Mouse (Mus musculus): Measurements from ENCODE around the gene Sarm1. TPM values are rescaled to one million over a fixed set of nuclear protein-coding genes. Genes with fewer than 3 reads are reported as not detected.

Sarm1 gene
- polyA plus RNA-seq, 1 experiment from 2014 or later = 16.9 TPM

DNA sequence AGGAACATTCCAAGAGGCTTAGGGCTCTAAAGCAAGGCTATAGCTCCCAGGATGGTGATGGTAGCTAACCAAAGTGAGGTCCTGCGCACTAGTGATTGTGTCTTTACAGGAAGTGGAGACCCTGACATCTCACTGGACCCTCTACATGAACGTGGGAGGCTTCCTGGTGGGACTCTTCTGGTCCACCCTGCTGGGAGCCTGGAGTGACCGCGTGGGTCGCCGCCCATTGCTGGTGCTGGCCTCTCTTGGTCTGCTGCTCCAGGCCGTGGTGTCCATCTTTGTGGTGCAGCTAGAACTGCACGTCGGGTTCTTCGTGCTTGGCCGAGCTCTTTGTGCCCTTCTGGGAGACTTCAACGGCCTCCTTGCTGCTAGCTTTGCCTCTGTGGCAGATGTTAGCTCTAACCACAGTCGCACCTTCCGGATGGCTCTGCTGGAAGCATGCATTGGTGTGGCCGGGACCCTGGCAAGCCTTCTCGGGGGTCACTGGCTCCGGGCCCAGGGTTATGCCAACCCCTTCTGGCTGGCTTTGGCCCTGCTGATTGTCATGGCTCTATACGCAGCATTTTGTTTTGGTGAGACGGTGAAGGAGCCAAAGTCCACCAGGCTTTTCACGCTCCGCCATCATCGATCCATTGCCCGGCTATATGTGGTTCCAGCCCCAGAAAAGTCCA, 31.2 kb downstream of the Sarm1 start:
- Histone ChIP-seq H3K9me3 (replicated peaks) (no peaks in the 10 kb centered on the region), H3K36me3 (peaks cover 16% of the 10 kb centered on the region), H3K27ac (replicated peaks) (peak overlapping the region; percentile 97), H3K4me1 (peaks cover 39% of the 10 kb centered on the region), H3K27me3 (ENCODE audit: low read depth, poor library complexity, severe bottlenecking) (0 out of 2 replicates have a peak, but pooled peaks cover 8% of the 10 kb centered on the region), H3K4me3 (peak overlapping the region; percentile 82)
- peak; percentile 22 for DNase-seq (ENCODE audit: low spot score)
- 56% methylated on average over 23 of the region's 23 CpGs for WGBS

DNA sequence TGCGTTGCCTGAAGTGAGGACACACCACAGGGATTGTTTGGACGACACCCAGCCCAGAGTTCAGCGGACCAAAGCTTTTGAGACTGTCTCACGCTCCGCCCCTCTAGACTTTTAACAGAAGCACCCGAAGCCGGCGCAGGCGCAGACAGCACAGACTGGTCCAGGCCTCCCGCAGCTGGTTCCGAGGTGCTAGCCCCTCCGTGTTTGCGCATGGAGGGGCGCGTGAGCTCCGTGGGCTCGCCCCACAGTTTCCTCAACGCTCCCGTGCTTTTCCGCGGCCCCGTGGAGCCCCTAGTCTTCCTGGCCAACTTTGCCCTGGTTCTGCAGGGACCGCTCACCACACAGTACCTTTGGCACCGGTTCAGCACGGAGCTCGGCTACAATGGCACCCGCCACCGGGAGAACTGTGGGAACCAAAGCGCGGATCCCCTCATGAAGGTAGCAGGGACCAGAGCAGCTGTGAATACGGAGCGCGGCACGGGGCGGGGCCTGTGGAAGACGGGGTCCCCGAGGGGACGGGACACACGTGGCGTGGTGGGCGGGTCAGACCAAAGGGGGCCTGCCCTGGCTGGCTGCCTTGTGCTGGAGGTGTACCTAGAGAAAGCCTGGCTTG, 31.9 kb downstream of the Sarm1 start, which contains the start of gene Slc46a1:
Gene Slc46a1 (plus strand): TSS at position 130 of the 613 bp plus-strand sequence.
- Histone ChIP-seq H3K4me1 (peaks cover 39% of the 10 kb centered on the region), H3K9me3 (replicated peaks) (no peaks in the 10 kb centered on the region), H3K27ac (replicated peaks) (peak within 1 kb of the TSS; percentile 97), H3K36me3 (peaks cover 10% of the 10 kb centered on the region; the same call in 1 of the 2 replicates), H3K27me3 (ENCODE audit: low read depth, poor library complexity, severe bottlenecking) (0 out of 2 replicates have a peak, but pooled peaks cover 8% of the 10 kb centered on the region), H3K4me3 (peak within 1 kb of the TSS; percentile 82)
- under 1% methylated on average over 41 of the region's 41 CpGs for WGBS
- DNase-seq (ENCODE audit: low spot score) = peak; percentile 82

DNA sequence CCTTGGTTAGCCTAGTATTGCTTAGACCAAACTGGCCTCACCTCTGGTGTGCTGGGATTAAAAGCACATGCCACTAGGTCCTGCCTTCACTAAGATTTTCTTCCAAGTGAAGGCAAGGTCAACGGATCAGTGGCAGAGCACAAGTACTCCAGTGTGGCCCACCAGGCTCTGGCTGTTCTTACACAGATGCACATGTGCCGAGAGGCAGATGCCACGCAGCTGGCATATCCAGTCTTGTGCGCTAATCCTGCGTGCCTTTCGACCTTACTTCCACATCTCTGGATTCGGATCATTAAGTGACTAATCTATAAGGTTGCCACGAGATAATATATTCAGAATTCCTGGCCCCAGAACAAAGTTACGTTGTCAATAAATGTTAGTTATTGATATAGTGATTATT, 32.4 kb downstream of the Sarm1 start:
- 47% methylated on average over 9 of the region's 9 CpGs for WGBS
- Histone ChIP-seq H3K9me3 (replicated peaks) (no peaks in the 10 kb centered on the region), H3K4me1 (peaks cover 39% of the 10 kb centered on the region), H3K4me3 (peak overlapping the region; percentile 82), H3K27ac (replicated peaks) (peak overlapping the region; percentile 97), H3K27me3 (ENCODE audit: low read depth, poor library complexity, severe bottlenecking) (0 out of 2 replicates have a peak, but pooled peaks cover 8% of the 10 kb centered on the region), H3K36me3 (peaks cover 5% of the 10 kb centered on the region; the same call in 1 of the 2 replicates)
- DNase-seq (ENCODE audit: low spot score) = peak; percentile 20

DNA sequence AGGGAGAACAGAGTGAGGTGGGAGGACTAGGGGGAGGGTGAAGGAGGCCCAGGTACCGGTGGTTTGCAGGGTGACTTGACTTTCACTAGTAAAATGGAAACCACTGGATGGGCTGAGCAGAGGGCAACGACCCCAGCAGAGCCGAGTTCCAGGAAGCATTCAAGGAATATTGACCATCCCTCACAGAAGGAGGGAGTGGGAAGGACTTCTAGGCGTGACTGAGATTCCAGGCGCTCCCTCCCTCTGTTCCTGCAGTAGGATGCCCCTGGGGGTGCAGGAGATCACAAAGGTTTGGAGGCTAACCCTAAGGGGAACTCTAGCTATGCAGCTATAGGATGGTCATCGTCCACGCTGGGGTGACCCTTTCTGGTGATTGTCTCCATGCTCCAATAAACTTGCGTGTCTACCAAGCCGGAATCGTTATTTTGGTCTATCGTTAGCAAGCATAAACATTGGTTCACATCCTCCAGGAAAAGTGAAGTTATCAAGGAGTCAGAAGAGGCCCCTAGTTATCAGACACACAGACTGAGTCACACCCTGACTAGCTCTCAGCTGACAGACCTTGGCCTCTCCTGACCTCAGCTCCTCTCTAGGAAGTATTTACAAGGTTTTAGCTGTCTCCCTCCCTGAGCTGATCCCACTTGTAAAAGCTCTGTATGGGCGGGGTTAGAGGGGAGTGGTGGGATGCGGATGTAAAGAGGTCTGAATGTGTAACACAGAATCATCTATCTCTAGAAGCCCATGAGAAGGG, 34.1 kb downstream of the Sarm1 start:
- Histone ChIP-seq H3K4me3 (no peak overlapping the region), H3K4me1 (peaks cover 39% of the 10 kb centered on the region), H3K27ac (replicated peaks) (no peak overlapping the region), H3K9me3 (replicated peaks) (no peaks in the 10 kb centered on the region), H3K36me3 (no peaks in the 10 kb centered on the region), H3K27me3 (ENCODE audit: low read depth, poor library complexity, severe bottlenecking) (0 out of 2 replicates have a peak, but pooled peaks cover 8% of the 10 kb centered on the region)
- no peak for DNase-seq (ENCODE audit: low spot score)
- 74% methylated on average over 13 of the region's 13 CpGs for WGBS

DNA sequence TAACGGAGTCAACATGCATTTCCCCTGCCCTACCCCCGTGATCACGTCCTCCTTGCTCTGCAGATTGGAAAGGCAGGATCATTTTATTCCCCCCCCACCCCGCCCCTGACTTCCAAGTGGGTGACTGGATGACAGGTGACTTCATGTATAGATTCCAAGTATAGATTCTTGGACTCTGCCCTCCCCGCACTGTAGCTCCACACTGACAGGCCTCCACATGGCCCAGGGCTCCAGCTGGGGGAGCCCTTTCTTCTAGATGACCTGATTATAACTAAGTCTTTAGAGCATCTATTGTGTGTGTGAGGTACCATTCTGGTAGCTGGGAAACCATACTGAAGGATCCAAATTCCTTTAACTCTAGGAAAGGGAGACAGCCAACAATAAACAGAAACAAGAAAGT, 34.9 kb downstream of the Sarm1 start:
- Histone ChIP-seq H3K36me3 (no peaks in the 10 kb centered on the region), H3K27ac (replicated peaks) (no peak overlapping the region), H3K4me3 (no peak overlapping the region), H3K4me1 (peaks cover 39% of the 10 kb centered on the region), H3K9me3 (replicated peaks) (no peaks in the 10 kb centered on the region), H3K27me3 (ENCODE audit: low read depth, poor library complexity, severe bottlenecking) (0 out of 2 replicates have a peak, but pooled peaks cover 8% of the 10 kb centered on the region)
- DNase-seq (ENCODE audit: low spot score) = no peak
- 84% methylated on average over 5 of the region's 5 CpGs for WGBS

DNA sequence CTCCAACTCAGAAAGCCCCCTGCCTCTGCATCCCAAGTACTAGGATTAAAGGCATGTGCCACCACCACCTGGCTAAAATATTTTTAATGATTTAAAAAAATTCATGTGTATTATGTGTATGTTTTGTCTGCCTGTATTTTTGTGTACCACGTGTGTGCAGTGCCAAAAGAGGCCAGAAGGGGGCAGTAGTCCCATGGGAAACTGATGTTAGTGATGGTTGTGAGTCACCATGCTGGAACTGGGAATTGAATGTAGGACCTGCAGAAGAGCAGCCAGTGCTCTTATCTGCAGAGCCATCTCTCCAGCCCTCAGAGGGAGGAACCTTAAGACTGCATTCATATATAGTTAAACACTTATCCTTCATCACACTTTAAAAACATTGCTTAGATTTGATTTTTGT, 35.7 kb downstream of the Sarm1 start:
- no peak for DNase-seq (ENCODE audit: low spot score)
- Histone ChIP-seq H3K27ac (replicated peaks) (no peak overlapping the region), H3K36me3 (no peaks in the 10 kb centered on the region), H3K9me3 (replicated peaks) (no peaks in the 10 kb centered on the region), H3K4me1 (peaks cover 37% of the 10 kb centered on the region), H3K4me3 (no peak overlapping the region), H3K27me3 (ENCODE audit: low read depth, poor library complexity, severe bottlenecking) (0 out of 2 replicates have a peak, but pooled peaks cover 8% of the 10 kb centered on the region)
- WGBS = 77% methylated on average over 1 of the region's 1 CpGs

DNA sequence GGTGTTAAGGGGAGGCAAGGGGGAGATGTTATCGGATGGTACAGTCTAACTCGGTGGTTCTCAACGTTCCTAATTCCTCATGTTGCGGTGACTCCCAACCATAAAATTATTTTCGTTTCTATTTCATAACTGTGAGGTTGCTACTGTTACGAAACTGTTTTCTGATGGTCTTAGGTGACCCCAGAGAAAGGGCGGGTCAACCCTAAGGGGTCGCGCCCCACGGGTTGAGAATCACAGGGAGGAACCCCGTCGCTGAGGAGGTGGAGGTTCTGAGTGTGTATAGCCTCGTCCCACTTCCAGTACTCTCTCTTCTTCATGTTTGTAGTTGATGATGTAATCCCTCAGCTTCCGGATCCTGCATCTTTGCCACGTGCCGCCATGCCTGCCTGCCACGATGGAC, 38.8 kb downstream of the Sarm1 start:
- Histone ChIP-seq H3K4me1 (peaks cover 15% of the 10 kb centered on the region), H3K4me3 (no peak overlapping the region), H3K36me3 (no peaks in the 10 kb centered on the region), H3K27ac (replicated peaks) (no peak overlapping the region), H3K9me3 (replicated peaks) (no peaks in the 10 kb centered on the region), H3K27me3 (ENCODE audit: low read depth, poor library complexity, severe bottlenecking) (0 out of 2 replicates have a peak, but pooled peaks cover under 1% of the 10 kb centered on the region)
- DNase-seq (ENCODE audit: low spot score) = no peak
- 86% methylated on average over 17 of the region's 17 CpGs for WGBS

DNA sequence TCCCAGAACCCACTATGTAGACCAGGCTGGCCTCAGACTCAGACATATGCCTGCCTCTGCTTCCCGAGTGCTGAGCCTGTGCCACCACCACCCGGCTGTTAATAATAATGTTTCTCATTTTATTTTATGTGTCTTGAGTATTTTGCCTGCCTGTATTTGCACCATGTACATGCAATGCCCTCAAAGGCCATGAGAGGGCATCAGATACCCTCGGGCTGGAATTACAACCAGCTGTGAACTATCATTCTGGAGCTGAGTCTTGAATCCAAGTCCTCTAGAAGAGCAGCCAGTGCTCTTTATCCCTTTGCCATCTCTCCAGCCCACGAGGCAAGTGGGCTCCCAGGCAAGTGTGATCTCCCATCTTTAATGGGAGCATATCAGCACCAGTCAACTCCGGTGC, 42.2 kb downstream of the Sarm1 start:
- no peaks in the 10 kb centered on the region for H3K9me3 ChIP-seq (replicated peaks)
- DNase-seq (ENCODE audit: low spot score) = peak; percentile 41
- H3K27me3 ChIP-seq (ENCODE audit: low read depth, poor library complexity, severe bottlenecking) = no peaks in the 10 kb centered on the region
- H3K27ac ChIP-seq (replicated peaks) = no peak overlapping the region
- 49% methylated on average over 5 of the region's 5 CpGs for WGBS
- no peak overlapping the region for H3K4me3 ChIP-seq
- H3K36me3 ChIP-seq = no peaks in the 10 kb centered on the region
- H3K4me1 ChIP-seq = 0 out of 2 replicates have a peak, but pooled peaks cover 5% of the 10 kb centered on the region

DNA sequence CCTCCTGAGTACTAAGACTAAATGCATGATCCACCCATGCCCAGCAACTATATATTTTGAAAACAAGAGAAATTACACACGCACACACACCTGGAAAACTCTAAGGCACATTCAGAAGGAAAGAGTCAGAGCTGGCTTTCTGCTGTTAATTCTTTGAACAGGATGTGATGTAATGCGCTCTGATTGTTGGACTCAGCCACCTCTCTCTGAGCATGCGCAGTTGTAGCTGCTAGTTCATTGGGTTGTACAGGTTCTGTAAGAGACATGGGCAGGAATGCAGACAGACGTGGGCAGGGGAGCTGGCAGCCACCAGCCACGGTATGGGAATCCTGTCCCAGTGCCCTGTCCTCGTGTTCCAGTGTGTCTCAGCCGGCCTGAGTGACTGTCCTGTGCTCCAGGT, 43.3 kb downstream of the Sarm1 start:
- no peak for DNase-seq (ENCODE audit: low spot score)
- WGBS = 72% methylated on average over 7 of the region's 7 CpGs

DNA sequence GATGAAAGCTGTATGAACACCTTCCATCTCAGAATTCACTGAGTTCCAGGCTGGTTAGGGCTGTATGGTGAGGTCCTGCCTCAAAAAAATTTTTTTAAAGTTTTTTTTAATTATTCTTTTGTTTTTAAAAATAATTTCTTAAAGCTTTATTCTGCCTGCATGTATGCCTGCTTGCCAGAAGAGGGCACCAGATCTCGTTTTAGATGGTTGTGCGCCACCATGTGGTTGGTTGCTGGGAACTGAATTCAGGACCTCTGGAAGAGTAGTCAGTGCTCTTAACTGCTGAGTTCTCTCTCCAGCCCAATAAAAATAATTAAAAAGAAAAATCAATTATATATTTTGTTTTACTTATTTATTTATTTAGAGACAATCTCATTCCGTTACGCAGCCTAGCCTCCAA, 43.9 kb downstream of the Sarm1 start:
- H3K4me1 ChIP-seq = 0 out of 2 replicates have a peak, but pooled peaks cover 5% of the 10 kb centered on the region
- peak; percentile 52 for DNase-seq (ENCODE audit: low spot score)
- no peaks in the 10 kb centered on the region for H3K36me3 ChIP-seq
- WGBS = 10% methylated on average over 4 of the region's 4 CpGs
- no peaks in the 10 kb centered on the region for H3K9me3 ChIP-seq (replicated peaks)
- H3K27me3 ChIP-seq (ENCODE audit: low read depth, poor library complexity, severe bottlenecking) = no peaks in the 10 kb centered on the region
- H3K4me3 ChIP-seq = no peak overlapping the region
- no peak overlapping the region for H3K27ac ChIP-seq (replicated peaks)

More for the DNA sequence above, 43.3 kb downstream of the Sarm1 start:
- Histone ChIP-seq H3K9me3 (replicated peaks) (no peaks in the 10 kb centered on the region), H3K4me1 (0 out of 2 replicates have a peak, but pooled peaks cover 5% of the 10 kb centered on the region), H3K27ac (replicated peaks) (no peak overlapping the region), H3K36me3 (no peaks in the 10 kb centered on the region), H3K4me3 (no peak overlapping the region), H3K27me3 (ENCODE audit: low read depth, poor library complexity, severe bottlenecking) (no peaks in the 10 kb centered on the region)

DNA sequence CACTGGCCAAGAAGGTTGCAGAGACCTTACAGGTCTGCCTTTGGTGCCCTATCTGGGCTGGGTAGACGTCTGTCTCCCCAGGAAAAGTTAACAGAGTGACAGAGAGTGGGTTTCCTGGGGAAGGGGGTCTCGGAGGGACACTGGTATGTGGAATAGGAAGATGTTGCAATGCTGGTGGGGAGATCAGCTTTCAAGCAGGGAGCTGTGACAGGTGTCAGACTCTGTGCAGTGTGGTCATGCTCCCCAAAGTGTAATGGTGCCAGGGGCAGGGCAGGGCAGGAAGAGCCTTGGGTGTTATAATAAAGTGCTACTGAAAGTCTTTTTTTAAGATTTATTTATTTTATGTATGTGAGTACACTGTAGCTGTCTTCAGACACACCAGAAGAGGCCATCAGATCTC, 47.2 kb downstream of the Sarm1 start:
- no peaks in the 10 kb centered on the region for H3K36me3 ChIP-seq
- WGBS = 60% methylated on average over 2 of the region's 2 CpGs
- no peak overlapping the region for H3K27ac ChIP-seq (replicated peaks)
- H3K4me3 ChIP-seq = no peak overlapping the region
- no peaks in the 10 kb centered on the region for H3K4me1 ChIP-seq
- no peak for DNase-seq (ENCODE audit: low spot score)
- H3K27me3 ChIP-seq (ENCODE audit: low read depth, poor library complexity, severe bottlenecking) = no peaks in the 10 kb centered on the region
- H3K9me3 ChIP-seq (replicated peaks) = no peaks in the 10 kb centered on the region

DNA sequence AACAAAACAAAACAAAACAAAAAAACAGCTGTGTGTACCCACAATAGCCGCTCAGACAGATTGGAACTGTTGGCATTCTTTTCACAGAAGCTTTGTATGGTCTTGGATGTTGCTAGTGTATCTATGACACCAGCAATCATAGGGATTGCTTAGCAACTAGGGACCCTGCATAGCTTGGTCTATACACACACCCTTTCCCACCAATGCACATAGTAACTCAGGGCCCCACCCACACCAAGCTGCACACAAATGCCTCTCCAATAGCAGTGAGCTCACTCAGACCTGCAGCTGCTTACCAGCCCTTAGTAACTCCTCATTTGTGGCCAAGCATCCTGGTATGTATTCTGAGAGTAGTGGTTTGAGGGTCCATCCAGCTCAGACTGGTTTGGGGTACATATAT, 49.3 kb downstream of the Sarm1 start:
- H3K27ac ChIP-seq (replicated peaks) = no peak overlapping the region
- H3K4me3 ChIP-seq = no peak overlapping the region
- H3K36me3 ChIP-seq = no peaks in the 10 kb centered on the region
- H3K27me3 ChIP-seq (ENCODE audit: low read depth, poor library complexity, severe bottlenecking) = no peaks in the 10 kb centered on the region
- DNase-seq (ENCODE audit: low spot score) = no peak
- no peaks in the 10 kb centered on the region for H3K4me1 ChIP-seq
- H3K9me3 ChIP-seq (replicated peaks) = no peaks in the 10 kb centered on the region
- whole genome bisulfite sequencing = 97% methylated on average over 1 of the region's 1 CpGs
